Mouse (Mus musculus) testis, adult 2 months (tissue): ENCODE data around the gene Gm826.

Source experiments
- CTCF ChIP-seq: fragments of 200-500 bp; IDR thresholded peaks from 2 replicates; pipeline ENCODE4 v1.5.1; 2012; ENCODE audit warnings: low read depth, mild to moderate bottlenecking, inconsistent platforms, low read length, moderate library complexity; ENCODE audit not compliant: control insufficient read depth, insufficient read depth, insufficient replicate concordance
- POLR2A ChIP-seq: fragments of 200-500 bp; IDR thresholded peaks from 2 replicates; pipeline ENCODE4 v1.6.1; 2012; ENCODE audit warnings: low read depth, mild to moderate bottlenecking, inconsistent platforms, low read length, moderate library complexity; ENCODE audit not compliant: control insufficient read depth

DNA sequence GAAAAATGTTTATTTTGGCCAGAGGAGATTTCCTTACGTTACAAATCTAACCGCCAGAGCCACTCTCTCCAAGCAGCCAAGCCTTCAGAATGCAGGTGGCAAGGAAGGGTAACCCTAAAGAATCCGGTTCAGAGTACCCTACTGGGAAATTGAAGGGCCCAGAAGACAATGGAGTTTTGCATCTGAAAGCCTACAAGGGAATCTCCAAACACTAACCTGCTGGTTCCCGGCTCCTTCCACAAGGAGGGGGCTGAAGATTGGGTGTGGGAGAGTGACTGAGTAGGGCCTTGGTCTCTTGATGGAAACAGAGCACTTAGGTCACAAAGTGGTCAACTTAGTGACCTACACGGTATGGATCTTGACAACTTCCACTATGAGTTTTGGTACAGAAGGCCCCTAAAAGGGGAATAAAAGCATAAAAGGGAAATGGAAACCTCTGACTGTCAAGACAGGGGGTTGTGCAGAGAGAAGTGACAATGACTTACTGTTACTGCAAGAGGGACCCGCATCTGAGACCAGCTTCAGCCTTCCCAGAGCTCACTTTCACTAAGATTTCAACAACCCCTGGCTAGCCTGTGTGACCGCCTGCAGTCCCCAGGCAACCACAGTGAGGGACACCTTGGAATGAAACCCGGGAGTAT is 26.4 kb upstream of the Gm826 start:
- TF ChIP-seq CTCF = no peak
- TF ChIP-seq POLR2A = no peak
